Mouse (Mus musculus): Measurements from ENCODE around the gene Ublcp1. TPM values are rescaled to one million over a fixed set of nuclear protein-coding genes. Genes with fewer than 3 reads are reported as not detected.

Gene Ublcp1
- total RNA-seq, 2 experiments from 2014 or later: 43.0 to 43.6 TPM

DNA sequence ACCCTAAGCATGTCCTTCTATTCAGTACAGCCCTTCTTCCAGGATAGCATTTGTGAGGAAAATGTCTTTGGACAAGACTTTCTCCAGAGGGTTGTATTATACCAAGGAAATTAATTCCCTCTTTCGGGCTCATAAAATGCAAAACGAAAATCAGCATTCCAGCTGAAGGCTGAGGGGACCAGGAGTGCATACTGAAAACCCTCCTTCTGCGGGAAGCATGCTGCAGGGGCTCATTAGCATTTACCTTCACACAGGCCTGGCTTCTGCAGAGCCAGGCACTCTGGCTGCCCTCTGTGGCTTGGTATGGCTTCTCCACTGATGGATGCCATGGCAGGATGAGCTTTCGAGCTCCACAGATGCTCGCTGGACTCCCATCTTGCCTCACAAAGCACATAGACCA lies 46.3 kb downstream of the Ublcp1 start:
- no peak for DNase-seq (ENCODE audit: extremely low spot score in 1 of 2, low spot score in 1 of 2)

- no peak for DNase-seq (ENCODE audit: extremely low spot score in 1 of 2, low spot score in 1 of 2)
Measured at GRCm38 (mm10) chr11:44423261-44423660, 47.0 kb downstream of the Ublcp1 start.

DNA sequence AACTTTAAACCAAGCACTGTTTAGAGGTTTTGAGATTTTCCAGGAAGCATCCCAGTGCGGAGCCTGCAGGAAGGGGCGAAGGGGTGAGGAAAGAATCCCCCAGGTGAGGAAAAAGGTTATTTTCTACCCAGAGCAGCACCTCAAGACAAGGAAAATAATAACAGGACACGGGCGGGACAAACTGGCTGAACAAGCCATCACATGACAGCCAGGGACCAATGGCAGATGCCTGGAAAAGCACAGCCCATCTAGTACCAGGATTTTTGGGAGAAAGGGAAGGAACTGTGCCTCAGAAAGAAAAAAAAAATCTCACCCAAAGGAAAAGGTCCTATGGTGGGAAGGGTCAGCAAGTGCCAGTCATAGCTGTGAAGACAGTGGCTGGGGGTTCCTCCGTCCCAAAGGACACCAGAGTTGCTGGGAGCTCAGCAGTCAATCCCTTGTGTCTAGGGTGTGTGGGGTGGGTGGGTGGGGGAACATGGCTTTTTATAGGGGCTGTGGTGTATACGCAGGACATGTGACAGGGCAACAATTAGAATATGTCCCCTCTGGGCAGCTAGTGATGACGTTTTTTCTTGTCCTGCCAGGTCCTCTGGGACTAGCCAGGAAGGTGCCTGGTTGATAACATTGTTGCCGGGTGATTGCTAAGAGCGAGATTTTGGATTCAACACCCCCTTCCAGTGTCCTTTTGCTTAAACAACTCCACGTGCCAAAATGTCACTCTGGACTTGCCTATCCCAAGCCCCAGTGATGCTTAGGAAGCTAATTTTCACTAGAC lies 47.8 kb downstream of the Ublcp1 start:
- no peak for DNase-seq (ENCODE audit: extremely low spot score in 1 of 2, low spot score in 1 of 2)

DNA sequence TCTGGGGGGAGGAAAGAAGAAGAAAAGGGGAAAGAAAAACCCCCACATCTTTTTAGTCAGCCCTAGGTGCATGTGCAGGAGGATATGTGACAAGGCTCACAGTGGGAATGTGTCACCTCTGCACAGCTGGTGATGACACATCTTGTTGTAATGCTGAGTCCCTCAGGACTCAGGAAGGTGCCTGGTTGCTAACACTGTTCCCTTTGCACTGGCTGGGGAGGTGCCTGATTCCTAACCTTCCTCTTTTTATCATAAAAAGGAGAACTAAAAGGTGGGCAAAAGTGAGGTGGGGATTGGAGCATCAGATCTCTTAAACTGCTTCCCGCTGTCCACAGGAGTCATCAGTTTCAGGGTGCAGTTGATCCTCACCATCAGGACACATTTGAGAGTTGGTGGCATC lies 52.9 kb downstream of the Ublcp1 start:
- no peak for DNase-seq (ENCODE audit: extremely low spot score in 1 of 2, low spot score in 1 of 2)

- no peak for DNase-seq (ENCODE audit: extremely low spot score in 1 of 2, low spot score in 1 of 2)
Measured at GRCm38 (mm10) chr11:44414605-44415004, 55.7 kb downstream of the Ublcp1 start.

DNA sequence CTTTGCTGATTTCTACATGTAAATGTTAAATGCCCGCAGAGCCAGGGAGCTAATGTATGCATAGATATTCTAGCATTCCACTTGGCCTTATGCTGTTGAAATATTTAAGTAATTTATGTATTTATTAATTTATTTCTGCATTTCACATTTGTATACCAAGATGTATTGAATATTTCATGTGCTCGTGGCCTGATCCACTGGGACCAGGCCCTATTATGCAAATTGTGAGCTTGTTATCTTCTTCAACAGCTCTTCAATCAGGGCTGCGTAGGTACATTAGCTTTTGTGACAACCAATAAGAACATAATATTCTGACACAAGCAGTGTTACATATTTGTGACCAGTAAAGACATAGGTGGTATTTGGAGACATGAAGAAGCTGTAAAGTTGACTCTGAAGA lies 56.9 kb downstream of the Ublcp1 start:
- DNase-seq (ENCODE audit: extremely low spot score in 1 of 2, low spot score in 1 of 2): no peak

- no peak for DNase-seq (ENCODE audit: extremely low spot score in 1 of 2, low spot score in 1 of 2)
Measured at GRCm38 (mm10) chr11:44412276-44412675, 58.0 kb downstream of the Ublcp1 start.

GRCm38 (mm10) chr11:44410413-44410812 lies 59.9 kb downstream of the Ublcp1 start:
- DNase-seq (ENCODE audit: extremely low spot score in 1 of 2, low spot score in 1 of 2): no peak

DNA sequence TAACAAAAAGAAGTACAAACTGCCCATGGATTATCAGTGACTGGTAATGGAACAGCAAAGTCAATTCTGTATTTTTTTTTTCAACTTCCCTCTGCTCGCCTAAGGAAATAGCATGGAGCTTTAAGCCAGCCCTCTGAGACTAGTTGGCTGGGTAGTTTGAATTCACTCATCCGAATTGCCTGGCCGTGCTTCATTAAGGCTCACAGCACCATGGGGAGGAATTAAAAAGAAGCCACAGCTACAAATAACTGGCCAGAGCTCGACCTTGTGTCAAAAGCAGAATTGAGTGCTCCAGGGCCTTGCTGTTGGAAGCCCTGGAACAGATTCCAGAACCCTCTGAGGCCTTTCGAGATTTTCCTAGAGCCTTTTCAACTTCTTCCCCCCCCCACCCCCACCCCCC lies 61.7 kb downstream of the Ublcp1 start:
- no peak for DNase-seq (ENCODE audit: extremely low spot score in 1 of 2, low spot score in 1 of 2)

DNA sequence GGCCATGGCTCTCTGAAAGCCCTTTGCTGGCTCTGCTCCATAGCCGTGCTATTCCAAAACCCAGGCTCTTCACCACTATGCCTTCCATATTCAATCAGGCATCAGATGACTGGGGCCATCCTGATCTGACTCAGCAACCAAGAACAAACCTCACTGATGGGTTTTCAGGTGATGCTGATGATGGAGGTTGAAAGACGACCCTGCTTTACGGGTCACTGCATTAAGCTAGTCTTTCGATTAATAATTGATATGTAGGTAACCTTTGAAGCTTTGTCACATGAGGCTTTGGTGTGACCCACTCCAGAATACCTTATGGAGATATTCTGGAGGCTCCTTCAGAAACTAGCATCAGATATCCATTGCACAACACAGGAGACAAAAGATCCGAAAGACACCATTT lies 63.8 kb downstream of the Ublcp1 start:
- DNase-seq (ENCODE audit: extremely low spot score in 1 of 2, low spot score in 1 of 2): no peak

DNA sequence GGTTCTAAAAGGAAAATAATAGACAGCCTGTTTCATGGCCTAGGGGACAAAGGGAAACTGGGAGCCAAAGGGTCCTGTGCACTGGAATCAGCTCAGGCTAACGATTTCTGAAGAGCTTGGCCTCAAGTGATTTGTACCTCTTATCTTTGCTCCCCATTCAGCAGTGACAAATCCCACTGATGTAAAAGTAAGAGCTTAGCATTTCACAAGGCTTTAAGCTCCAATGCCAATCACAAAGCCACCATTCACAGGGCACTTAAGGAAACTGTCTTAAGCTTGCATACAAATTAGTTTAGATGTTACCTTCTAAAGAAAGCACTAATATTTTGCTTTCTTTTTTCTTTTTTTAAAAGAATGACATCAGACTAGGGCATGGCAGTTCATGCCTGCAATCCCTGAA lies 64.3 kb downstream of the Ublcp1 start:
- DNase-seq (ENCODE audit: extremely low spot score in 1 of 2, low spot score in 1 of 2): no peak

- no peak for DNase-seq (ENCODE audit: extremely low spot score in 1 of 2, low spot score in 1 of 2)
Measured at GRCm38 (mm10) chr11:44405113-44405512, 65.2 kb downstream of the Ublcp1 start.

Small RNA genes within 50 kb of the gene (microRNA-seq; reads per million reads assigned to microRNA genes)
- 0 reads per million in 2 experiments for gene Gm22121

Other genes starting within 250 kb of the Ublcp1 start
- not detected for gene Il12b, start 70.4 kb downstream of the Ublcp1 start, total RNA-seq (2021)
- gene Rnf145, start 48.5 kb upstream of the Ublcp1 start, total RNA-seq (2021): 100 to 1,000 TPM in 1 of 2 experiments, 10 to 100 TPM in 1; 90.7 to 106 TPM
- gene Ebf1, start 146.8 kb upstream of the Ublcp1 start, total RNA-seq (2021): 1 to 10 TPM; 3.5 to 4.6 TPM